Mouse (Mus musculus): ENCODE data around the gene Arhgap15.

Arhgap15 gene

DNA sequence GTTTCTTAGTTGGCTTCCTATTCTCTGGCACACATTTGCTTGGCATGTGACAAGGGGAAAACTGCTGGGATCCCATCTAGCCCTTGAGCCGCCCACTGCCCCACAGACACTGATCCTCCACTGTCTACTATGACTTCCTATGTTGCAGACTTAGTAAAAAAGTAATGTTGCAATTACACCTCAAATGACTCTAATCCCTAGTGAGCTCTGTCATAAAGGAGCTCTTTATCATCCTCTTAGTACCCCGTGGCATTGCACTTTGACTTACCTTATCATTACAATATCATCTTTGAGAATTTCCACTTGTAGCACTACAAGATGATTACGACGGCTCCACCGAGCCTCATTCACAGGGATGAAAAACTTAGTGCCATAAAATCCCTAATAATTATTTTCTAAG is 190.6 kb downstream of the Arhgap15 start:
- DNase-seq = no peak

DNA sequence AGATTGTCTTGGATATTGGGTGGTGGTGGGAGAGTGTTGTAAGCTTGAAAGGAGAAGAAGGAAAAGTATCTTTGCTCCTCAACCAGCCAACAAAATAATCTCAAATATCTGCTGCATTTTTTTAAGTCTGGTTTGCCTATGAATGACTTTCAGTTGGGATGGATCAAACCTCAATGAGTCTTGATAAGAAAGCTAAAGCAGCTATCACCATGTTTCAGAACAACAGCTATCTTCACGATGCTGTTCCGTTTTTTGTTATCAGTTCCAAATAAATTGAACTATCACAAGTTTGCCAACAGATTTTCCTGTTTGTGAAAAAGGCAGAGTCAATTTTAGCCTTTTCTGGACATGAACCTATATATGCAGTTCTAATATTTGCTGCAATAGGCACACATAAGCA is 197.1 kb downstream of the Arhgap15 start:
- no peak for DNase-seq

DNA sequence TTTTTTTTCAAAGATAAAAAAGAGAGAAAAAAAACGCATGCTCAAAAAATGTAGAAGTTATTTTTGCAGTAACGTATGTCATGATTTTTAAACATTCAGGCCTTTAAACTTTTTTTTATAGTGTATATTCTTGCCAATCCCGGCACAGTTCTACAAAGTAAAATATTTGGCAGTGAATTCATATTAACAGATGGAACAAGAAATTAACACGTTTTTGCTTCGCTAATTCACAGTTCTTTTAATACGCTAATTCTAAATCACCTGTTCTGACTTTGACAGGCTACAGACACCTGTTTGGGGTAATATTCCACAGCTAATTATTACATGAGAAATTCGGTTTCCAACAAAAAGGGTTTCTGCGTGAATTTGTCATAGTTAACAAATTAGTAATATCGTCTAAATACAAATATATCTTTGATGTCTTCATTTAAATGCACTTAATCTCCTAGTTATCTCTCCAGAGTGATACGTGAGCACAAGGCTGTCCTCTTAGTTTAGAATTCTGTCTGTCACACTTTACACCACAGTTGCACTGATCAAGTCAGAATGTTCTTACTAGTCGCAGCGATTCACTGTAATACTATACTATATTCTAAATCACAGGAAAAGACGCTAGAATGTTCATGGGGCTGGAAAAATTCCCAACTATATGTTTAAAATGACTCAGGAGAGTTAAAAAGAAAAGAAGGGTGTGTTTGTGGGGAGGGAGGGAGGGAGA is 201.3 kb downstream of the Arhgap15 start:
- DNase-seq = no peak

DNA sequence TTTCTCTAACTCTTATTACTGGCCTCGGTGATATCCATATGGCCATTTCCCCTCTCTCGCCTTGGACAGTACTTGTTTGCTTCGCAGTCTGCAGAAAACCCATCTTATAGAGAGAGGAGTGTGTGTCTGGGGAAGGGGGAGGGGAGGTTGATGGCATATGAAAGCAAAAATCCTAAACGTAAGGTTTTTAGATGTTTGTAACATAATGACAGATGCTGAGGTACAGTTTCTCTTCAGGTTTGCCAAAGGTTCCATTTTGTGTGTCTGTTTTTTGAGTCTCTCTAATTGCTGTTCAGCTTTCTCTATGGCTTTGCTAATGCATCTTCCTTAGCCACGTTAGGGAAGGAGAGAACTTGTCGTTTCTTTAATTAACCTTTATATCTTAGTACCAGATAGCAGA is 202.1 kb downstream of the Arhgap15 start:
- no peak for DNase-seq

DNA sequence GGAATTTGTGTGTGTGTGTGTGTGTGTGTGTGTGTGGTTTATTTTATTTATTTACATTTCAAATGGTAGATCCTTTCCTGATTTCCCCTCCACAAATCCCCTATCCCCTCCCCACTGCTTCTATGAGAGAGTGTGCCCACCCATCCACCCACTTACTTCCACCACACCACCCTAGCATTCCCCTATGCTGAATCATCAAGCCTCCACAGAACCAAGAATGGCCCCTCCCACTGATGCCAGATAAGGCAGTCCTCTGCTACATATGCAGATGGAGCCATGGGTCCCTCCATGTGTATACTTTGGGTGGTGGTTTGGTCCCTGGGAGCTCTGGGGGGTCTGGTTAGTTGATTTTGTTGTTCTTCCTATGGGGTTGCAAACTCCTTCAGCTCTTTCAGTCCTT is 210.6 kb downstream of the Arhgap15 start:
- no peak for DNase-seq

DNA sequence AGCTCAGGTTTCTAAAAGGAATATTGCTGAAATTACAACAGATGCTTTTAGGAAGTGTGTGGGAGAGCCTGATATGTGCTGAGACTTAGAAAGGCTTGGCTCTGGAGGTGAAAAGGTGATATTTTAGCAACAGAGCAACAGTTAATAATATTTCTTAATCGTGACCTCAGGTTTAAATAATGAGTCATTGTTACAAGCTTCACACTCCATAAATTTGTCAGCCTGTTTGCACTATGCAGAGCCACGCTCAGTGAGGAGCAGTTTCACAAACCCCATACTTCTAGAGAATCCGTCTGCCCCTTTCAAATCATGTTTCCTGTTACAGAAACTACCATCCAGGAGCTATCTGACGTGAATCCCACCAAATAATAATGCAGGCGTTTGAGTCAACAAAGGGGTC is 213.8 kb downstream of the Arhgap15 start:
- no peak for DNase-seq

DNA sequence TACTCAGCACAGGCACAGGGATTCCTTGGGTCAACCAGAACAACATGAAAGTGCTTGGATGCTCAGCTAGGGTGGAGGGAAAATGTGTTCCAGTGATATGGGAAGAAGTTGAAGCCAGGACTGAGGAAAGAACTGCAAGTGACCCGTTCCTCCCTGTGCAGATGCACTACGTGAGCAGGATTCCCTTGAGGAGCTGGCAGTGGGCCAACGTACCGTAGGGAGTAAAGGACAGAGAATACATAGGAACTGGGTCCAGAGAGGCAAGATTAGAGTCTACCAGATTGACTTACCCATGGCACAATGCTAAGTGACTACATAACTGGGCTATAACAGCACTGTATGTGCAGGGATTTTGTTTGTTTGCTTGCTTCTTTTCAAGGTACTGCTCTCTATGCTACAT is 220.0 kb downstream of the Arhgap15 start:
- DNase-seq = no peak

DNA sequence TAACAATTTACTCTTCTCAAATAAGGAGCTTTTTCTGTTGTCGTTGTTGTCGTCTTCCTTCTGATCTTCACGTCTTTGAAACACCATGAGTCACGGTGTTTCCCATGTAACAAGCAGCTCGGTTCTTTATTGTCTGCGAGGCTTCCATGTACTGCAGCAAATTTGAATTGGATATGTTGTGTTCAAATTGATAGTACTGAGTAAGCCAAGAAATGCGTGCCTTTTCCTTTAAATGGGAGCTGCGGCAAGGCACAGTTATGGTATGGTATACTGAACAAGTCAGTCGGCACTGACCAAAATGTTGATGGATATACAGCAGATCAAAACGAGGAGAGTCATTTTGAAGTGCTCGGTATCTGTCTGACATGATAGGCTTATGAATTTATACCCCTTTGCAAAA is 229.1 kb downstream of the Arhgap15 start:
- no peak for DNase-seq

DNA sequence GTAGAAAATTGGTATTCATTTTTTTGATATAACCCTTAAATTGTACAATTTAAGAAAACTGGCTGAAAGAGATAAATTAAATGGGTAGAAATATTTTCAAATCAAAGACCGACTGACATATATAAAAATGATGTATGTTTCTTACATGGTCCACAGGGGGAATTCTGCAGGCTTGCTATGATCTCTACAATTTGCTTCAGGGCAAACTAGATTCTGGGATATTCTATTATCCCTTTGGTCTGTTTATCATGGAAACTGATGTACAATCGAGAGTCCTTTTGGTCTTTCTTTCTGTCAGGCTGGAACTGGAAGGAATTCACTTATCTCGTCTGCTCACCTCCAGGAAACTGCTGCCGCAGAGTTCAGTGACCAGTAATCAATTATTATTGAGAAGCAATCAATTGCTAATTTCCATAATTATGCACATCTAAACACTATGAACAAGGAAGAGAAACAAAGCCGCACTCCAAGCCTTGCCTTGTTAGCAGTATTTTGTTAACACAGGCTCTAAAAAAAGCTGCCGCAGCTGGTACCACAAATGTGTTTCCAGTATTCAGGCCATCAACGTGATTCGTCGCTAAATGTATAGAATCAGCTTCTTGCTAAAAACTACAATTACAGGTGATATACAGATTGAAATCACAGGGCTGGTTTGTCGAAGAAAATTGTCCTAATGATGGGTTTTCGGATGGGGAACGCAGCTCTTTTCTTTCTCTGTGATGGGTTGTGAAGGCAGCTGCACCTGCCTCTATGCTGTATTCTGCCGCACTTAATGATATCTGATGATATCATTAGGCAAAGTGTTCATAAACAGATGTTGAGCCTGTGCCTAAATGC is 229.8 kb downstream of the Arhgap15 start:
- no peak for DNase-seq

DNA sequence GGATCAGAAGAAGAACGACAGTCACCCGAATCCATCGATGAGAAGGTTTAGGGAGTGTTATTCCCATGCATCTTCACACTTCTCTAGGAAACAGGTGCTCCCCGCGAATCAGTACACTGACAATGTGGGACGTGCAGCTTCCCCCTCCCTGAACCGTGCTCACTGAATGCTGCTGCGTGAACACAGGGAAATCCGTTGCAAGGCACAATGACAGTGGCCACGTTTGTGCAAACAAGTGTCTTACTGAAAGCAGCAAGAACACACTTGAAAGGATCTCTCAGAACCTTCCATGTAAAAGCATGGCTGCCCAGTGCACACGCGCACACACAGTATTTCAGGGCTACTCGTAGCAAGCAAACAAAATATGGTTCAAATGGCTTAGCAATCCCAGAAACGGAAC is 237.4 kb downstream of the Arhgap15 start:
- no peak for DNase-seq

DNA sequence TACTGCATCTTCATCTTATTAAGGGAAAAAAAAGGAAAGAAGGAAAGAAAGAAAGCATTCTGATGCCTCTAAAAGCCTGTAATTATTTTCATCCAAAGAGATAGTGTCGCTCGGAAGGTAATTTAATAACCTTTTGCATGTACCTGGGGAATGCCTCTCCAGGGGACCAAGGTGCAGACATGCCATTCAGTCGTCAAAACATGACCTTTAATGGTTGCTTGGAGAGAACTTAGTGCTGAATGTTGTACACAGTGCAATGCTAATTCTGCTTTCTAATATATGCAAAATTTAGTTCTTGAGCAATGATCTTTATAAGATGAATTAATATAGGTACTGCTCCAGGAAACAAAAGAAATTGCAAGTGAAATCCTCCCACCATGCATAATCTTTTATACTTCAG is 239.3 kb downstream of the Arhgap15 start:
- DNase-seq = no peak

DNA sequence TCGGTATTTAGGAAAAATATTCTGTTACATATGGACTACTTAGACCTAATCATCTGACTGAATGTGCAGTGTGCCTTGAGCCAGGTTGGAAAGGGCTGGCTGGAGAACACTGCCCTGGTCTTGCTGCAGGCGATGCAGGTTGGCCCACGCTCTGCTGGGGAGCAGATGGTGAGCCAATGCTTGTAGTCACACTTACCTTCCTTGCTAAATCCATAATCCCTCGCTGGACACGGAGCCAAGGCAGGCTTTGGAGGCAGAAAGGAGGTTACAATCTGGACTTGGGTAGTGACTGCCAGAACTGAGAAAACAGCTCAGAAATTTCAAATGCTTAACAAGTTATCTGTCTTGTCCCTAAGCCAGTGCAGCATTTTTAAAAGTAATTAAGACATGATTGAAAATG is 241.2 kb downstream of the Arhgap15 start:
- DNase-seq = no peak

DNA sequence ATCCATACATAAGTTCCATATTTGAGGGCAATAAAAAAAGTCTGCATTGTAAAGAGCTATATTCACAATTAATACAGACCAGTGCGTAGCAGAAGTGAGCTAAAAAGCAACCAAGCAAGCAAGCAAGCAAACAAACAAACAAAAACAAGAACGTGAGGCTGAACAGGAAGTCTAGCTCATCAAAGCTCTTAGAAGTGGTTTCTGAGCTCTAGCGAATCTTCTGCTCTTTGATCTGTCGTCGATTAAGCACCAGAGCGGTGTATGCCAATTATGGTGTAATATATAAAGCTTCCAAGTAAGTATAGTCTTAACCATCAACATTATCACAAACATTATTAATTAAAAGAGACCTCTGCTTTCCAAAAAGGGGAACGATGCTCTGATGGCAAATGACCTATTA is 243.9 kb downstream of the Arhgap15 start:
- no peak for DNase-seq

DNA sequence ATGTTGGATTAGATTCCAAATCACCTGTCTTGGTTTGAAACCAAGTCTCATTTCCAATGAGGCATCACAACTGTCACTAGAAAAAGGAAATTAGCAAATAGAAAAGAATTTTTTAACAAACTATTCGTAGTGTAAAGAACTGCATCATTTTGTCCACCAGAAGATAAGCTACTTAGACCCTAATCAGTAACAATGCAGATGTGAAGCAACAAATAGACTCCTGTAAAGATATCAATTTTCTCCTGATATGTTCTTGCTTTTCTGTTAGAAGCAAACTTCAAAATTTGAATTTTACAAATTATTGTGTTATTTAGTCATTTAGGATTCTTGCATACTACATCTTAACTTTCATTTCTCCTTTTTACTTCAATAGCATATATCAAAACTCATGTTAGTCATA is 253.8 kb downstream of the Arhgap15 start:
- no peak for DNase-seq

DNA sequence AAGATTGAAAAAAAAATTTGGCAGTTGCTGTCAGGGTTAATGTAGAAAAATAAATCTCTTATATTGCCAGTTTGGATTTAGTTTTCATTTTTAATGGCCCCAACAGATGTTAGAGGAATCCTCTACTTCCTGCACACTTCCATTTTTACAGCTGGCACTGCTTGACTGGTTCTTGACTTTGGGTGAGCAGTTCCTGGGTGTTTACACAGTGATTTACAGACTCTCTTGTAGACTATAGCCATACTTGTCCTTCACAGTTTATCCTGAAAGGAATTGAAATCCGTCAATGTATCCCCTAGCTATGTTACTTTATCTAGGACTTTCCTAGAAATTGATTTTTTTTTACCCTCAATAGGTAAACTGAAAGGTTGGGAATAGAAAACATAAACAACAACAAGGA is 261.6 kb downstream of the Arhgap15 start:
- DNase-seq = no peak

DNA sequence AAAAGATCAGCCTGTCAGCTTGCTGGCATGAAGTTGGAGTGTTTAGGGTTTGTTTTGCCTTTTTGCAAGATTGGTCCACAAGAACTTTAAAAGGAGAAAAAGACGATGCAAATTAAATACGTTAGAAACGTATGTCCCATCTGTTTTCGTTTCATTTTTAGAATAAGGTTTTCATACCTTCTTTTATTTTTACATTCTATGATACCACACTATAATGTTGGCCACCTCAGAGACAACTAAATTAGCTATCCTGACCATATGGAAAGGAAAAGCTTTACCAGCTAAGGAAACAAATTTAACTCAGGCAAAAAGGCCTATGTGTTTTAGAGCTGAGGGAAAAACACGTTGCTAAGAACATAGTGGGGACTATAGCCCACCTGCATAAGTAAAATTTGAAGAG is 264.8 kb downstream of the Arhgap15 start:
- no peak for DNase-seq

DNA sequence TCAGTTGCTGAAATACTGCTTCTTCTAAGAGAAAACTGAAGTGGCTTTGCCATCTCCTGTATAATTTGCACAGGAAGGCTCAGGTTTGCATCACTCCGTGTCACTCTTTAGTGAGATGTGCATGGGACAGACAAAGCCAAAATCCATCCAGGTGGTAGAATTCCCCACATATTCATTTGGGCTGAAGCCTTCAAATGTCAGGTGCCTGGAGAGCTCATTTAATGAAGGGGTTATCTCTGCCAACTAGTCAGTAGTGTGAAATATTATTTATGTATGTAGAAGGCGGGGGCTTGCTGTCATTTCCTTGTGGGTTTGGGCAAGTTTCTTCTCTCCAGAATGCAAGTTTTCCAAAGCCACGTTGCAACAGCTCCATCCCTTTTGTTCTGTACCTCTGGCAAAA is 268.1 kb downstream of the Arhgap15 start:
- DNase-seq = no peak

DNA sequence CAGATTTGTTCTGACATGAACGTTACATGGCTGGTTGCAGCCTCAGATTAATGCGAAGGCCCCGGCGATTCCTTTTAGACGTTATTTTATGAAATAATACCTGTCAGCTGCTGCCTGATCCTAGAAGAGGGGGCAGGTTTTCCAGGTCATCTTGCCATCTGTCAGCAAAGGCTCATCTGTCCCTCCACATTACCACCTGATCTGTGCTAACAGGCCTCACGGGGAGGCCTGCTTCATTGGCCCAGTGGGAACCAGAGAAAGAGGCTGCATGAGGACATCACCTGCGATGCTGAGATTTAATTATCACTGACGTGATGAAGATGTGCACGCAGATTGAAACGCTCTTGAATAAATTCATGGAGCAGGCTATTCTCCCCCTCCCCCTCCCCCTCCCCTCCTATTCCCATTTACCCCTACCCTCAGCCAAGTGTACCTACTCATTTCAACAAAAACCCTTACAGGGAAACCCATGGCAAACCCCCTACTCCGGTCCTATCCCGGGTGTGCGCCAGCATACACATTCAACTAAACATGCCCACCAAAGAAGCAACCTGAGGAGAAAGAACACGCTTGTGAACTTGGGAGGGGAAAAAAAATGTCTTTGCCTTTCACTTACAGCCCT is 268.9 kb downstream of the Arhgap15 start:
- DNase-seq = no peak

DNA sequence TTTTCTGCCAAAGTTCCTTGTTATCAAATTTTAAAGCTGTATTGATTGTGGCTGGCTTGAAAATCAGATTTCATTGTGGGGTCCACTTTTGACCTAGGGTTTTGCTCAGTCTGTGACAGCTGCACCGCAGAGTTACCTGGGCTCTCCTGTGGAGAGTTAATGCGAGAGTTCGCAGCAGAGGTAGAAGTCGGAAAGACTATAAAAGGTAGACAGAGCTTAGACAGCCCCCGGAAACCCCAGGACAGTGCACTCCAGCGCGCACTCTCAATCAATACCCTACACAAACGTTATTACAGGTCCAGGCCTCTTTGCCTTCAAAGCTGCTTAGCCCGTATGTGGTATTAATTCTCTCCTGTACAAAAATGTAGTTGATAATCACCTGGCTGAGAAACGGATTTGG is 269.4 kb downstream of the Arhgap15 start:
- DNase-seq = no peak

DNA sequence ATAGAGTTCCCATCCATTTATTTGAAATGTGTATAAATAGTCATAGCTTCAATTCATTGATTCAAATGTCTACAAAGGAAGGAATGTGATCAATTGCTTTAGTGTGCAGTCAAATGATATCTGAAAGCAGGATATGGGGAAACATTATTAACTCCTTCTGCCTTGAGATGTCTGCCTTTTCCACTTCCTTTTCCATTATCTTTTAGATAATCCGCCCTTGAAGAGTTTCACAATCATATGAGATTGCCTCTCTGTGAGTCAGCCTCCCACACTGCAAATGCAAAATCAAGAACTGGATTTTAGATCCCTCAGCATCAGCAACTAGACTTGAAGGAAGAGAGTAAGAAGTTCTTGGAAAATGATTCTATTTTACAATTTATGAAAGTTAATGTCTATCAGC is 276.1 kb downstream of the Arhgap15 start:
- DNase-seq = no peak

DNA sequence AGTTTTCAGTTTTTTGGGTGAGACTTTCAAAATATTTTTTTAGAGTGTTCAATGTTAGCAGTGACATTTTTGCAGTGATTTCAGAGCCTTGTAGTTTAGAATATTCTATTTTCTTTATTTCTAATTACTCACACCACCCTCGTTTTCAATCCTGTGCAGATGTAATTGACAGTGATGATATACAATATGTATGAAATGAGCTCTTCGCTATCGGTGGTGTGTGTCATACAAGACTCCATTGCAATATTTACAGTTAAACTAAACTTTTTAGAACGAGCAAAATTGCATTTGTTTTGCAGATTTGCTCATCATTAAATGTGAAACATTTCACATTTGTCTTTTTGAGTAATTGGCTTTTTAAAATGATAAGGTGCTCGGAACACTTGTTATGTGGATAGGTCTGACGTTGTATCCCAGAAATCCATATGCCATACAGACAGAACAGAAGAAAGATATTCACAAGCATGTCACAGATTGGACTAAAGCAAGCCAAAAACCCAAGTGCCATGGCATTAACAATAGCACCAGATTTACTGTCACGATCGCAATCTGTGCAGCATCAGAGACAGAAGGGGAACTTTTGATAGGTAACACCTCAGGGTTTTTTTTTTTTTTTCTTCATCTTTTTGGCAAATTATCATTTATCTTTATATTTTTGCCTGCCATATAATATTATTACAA is 280.6 kb downstream of the Arhgap15 start:
- DNase-seq = no peak

DNA sequence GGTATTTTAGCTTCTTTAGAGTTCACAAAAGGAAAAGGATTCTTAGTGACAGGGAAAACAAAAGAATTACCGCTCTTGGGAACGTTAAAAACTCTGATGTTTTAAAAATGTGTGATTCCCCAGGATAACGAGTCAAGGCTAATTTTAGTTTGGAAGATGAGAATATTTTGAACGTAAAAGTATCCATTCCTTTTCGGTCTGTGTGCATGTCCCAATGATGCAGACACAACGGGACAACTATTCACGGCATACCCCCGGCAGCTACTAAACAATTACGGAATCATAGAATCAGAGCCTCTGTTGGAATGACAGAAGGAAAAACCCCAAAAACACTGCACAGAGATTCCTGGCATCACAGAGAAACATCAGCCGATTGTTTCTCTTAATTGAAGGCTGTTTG is 281.2 kb downstream of the Arhgap15 start:
- no peak for DNase-seq

DNA sequence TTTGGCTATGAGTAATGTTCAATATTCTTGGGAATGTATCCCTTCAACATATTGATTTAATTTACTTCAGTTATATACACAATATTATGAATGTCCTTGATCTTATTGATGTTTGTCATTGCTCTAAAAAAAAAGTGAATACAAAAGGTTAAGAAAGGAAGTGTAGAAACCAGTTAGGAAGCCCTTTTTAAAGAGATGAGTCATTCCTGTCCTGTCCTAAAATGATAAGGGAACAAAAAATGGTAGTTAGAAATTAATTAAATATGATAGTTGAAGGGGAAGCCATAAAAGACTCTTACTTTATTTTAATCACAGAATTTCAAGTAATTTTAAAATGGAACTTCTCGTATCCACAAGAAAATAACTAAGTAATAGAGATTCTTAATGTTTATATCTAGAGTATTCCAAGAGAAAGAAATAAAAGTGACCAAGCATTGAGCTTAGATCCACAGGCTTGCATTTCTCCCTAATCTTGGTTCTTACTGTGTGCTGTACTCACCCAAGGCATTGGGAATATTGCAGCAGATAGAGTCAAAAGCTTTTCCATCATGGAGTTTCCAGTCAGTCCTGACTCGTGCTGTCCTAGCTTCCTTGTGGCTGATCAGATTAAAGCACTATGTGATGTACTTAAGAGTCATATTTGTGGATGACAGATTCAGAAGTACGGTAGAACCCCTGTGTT is 291.0 kb downstream of the Arhgap15 start:
- DNase-seq = no peak

Measured in thymus, adult 18-20 months (tissue).